Mouse (Mus musculus) neutrophil, adult 5-6 weeks (primary cell): ENCODE measurements around the gene Prkab1. TPM values are rescaled to one million over a fixed set of nuclear protein-coding genes. Genes with fewer than 3 reads are reported as not detected.

Source experiments
- ATAC-seq: fragments of 151-379, 151-347 bp; 2 replicates; pipeline ENCODE4 v1.8.0; 2017; ENCODE audit warnings: mild to moderate bottlenecking, moderate TSS enrichment; ENCODE audit not compliant: insufficient number of reproducible peaks, poor library complexity, low FRiP score, severe bottlenecking; ENCODE audit errors: extremely low read depth
- total RNA-seq: library from RNA; stranded (forward); fragments of 200-1000 nt; gene quantifications from 2 replicates; pipeline ENCODE4 v1.2.3, GENCODE M21; 2017

The Prkab1 gene
- total RNA-seq, 1 experiment from 2014 or later = 48.2 TPM

GRCm38 (mm10) chr5:115987284-115987683 lies 37.0 kb downstream of the Prkab1 start:
- ATAC-seq = no peak

- no peak for ATAC-seq
These were observed 39.2 kb downstream of the Prkab1 start for GRCm38 (mm10) chr5:115985101-115985500.

- no peak for ATAC-seq
These were observed 39.9 kb downstream of the Prkab1 start for GRCm38 (mm10) chr5:115984392-115984791.

- no peak for ATAC-seq
These were observed 41.5 kb downstream of the Prkab1 start for GRCm38 (mm10) chr5:115982671-115983373.

- ATAC-seq = no peak
These were observed 43.8 kb downstream of the Prkab1 start for GRCm38 (mm10) chr5:115980537-115980936.

GRCm38 (mm10) chr5:115979134-115979696 lies 45.1 kb downstream of the Prkab1 start:
- no peak for ATAC-seq

GRCm38 (mm10) chr5:115978255-115978654 lies 46.1 kb downstream of the Prkab1 start:
- ATAC-seq = no peak

- ATAC-seq = peak; percentile 72
These were observed 46.6 kb downstream of the Prkab1 start for GRCm38 (mm10) chr5:115977757-115978156.

GRCm38 (mm10) chr5:115977266-115977665 lies 47.0 kb downstream of the Prkab1 start:
- ATAC-seq = no peak

GRCm38 (mm10) chr5:115976446-115976845 lies 47.9 kb downstream of the Prkab1 start:
- ATAC-seq = no peak

GRCm38 (mm10) chr5:115975672-115976071 lies 48.6 kb downstream of the Prkab1 start:
- no peak for ATAC-seq

GRCm38 (mm10) chr5:115971236-115971635 lies 53.1 kb downstream of the Prkab1 start:
- ATAC-seq = no peak

Other genes with a start within 250 kb of the Prkab1 start
- gene Cit, start 179.2 kb downstream of the Prkab1 start, total RNA-seq = 1.5 and 2.0 TPM in 2 replicates
- not detected in 2 replicates for gene Tmem233, start 58.7 kb upstream of the Prkab1 start, total RNA-seq